Mouse (Mus musculus): ENCODE results near the gene Ifih1.

GRCm38 (mm10) chr2:62549659-62550058 is 96.4 kb downstream of the Ifih1 start:
- TF ChIP-seq CTCF (conservative IDR thresholded peaks at IDR 0.05; ENCODE audit: low read length) (no peak), NANOG (IDR thresholded peaks at IDR 0.05; ENCODE audit: borderline replicate concordance, low read length) (no peak), POU5F1 (IDR thresholded peaks at IDR 0.05; ENCODE audit: borderline replicate concordance, low read length) (no peak)
